Mouse (Mus musculus) heart, adult 2 months (tissue): ENCODE measurements at regions not wholly inside any gene's neighbourhood (a gene's known extent, or its start where the extent isn't known, plus 50 kb on each side); places are given as distances from the start of the nearest gene placed in this dataset.

Source experiments
- CTCF ChIP-seq: fragments of 200-600 bp; IDR thresholded peaks from 2 replicates; pipeline ENCODE4 v1.8.1; 2022; ENCODE audit warnings: antibody characterized with exemption, mild to moderate bottlenecking, moderate library complexity
- EP300 ChIP-seq: fragments of 200-500 bp; IDR thresholded peaks from 2 replicates; pipeline ENCODE4 v1.6.1; 2011; ENCODE audit warnings: low read depth, low read length, control low read depth; ENCODE audit not compliant: insufficient read depth

DNA sequence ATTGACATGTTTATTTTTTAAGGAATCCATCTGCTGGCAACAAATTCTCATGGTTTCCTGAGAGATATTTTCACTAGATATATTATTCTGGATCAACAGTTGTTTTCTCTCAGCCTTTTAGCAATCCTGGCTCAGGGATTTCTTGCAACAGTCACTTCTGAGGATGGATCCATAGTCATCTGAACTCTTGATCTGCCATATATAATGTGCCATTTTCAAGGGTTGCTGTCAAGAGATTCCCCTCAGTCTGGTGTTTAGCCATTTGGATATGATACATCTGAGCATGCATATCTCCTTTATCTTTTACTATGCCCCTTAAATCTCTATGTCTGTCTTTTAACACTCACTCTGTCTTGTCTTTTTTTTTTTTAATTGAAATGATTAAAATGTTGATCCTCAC, 130.3 kb upstream of the Neil3 start:
- no peak for TF ChIP-seq CTCF
- TF ChIP-seq EP300 = no peak
